Mouse (Mus musculus) bone marrow macrophage, adult 2 months (primary cell): ENCODE measurements around the gene Dnph1.

Source experiments
- CTCF ChIP-seq: IDR thresholded peaks from 2 replicates; pipeline ENCODE4 v1.5.1; 2012; ENCODE audit warnings: low read depth, mild to moderate bottlenecking, low read length, moderate library complexity
- POLR2A ChIP-seq: IDR thresholded peaks from 2 replicates; pipeline ENCODE4 v1.6.1; 2012; ENCODE audit warnings: mild to moderate bottlenecking, low read depth, low read length, borderline replicate concordance

DNA sequence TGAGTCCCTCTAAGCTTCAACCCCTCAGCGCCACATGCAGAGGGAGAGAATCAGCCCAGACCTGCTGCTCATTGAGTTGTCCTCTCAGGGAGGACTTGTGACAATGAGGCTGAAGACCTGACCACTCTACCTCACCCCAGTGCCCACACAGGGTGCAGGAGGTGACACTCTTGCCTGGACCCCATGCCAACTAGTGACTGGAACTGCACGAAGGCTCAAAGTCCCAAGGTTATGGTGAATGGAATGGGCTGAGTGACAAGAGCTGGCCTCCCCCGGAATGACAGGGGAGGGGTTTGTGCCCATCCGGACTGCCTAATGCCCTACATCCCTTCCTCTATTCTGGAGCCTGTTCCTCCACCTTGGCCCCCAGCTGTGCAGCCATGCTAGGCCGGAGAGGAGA is 43.8 kb upstream of the Dnph1 start:
- TF ChIP-seq POLR2A (no peak), CTCF (no peak)
